Mouse (Mus musculus) embryo, embryonic 10 days (tissue): ENCODE data around the gene Dpysl5.
A peak's percentile ranks its signal among the peaks of the same experiment; 100 is the strongest.

ENCODE experiments used
- DNase-seq: peaks from one replicate; pipeline ENCODE4 v3.0.0-alpha.2; 2015; ENCODE audit warnings: low spot score

Dpysl5 gene

GRCm38 (mm10) chr5:30765596-30766370 is 54.4 kb downstream of the Dpysl5 start:
- no peak for DNase-seq

- DNase-seq = no peak
Observed at GRCm38 (mm10) chr5:30768082-30768481, 56.7 kb downstream of the Dpysl5 start.

- DNase-seq = peak; percentile 33
Observed at GRCm38 (mm10) chr5:30768598-30768997, 57.2 kb downstream of the Dpysl5 start.

GRCm38 (mm10) chr5:30769075-30769474 is 57.7 kb downstream of the Dpysl5 start:
- no peak for DNase-seq

- DNase-seq = peak; percentile 86
Observed at GRCm38 (mm10) chr5:30774601-30775371, 63.4 kb downstream of the Dpysl5 start.

- DNase-seq = no peak
Observed at GRCm38 (mm10) chr5:30780699-30781098, 69.3 kb downstream of the Dpysl5 start.

- DNase-seq = no peak
Observed at GRCm38 (mm10) chr5:30781147-30781546, 69.8 kb downstream of the Dpysl5 start.

GRCm38 (mm10) chr5:30787381-30787780 is 76.0 kb downstream of the Dpysl5 start:
- no peak for DNase-seq

GRCm38 (mm10) chr5:30790047-30790446 is 78.7 kb downstream of the Dpysl5 start:
- no peak for DNase-seq

GRCm38 (mm10) chr5:30796125-30796524 is 84.8 kb downstream of the Dpysl5 start:
- peak; percentile 90 for DNase-seq

- DNase-seq = no peak
Observed at GRCm38 (mm10) chr5:30797482-30797881, 86.1 kb downstream of the Dpysl5 start.

GRCm38 (mm10) chr5:30797982-30798381 is 86.6 kb downstream of the Dpysl5 start:
- no peak for DNase-seq

GRCm38 (mm10) chr5:30798965-30799364 is 87.6 kb downstream of the Dpysl5 start:
- DNase-seq = no peak

GRCm38 (mm10) chr5:30802724-30803467 is 91.5 kb downstream of the Dpysl5 start:
- no peak for DNase-seq

- DNase-seq = peak; percentile 97
Observed at GRCm38 (mm10) chr5:30806106-30806505, 94.7 kb downstream of the Dpysl5 start.

GRCm38 (mm10) chr5:30814424-30815119 is 103.2 kb downstream of the Dpysl5 start, which contains the start of gene Mapre3:
Gene Mapre3 (plus strand): TSS chr5:30814641.
- peak; percentile 98 for DNase-seq

GRCm38 (mm10) chr5:30815120-30815465 is 103.7 kb downstream of the Dpysl5 start:
- DNase-seq = no peak

- DNase-seq = no peak
Observed at GRCm38 (mm10) chr5:30816261-30816791, 105.0 kb downstream of the Dpysl5 start.

- no peak for DNase-seq
Observed at GRCm38 (mm10) chr5:30818758-30819309, 107.5 kb downstream of the Dpysl5 start.

GRCm38 (mm10) chr5:30822689-30823088 is 111.3 kb downstream of the Dpysl5 start:
- no peak for DNase-seq

- DNase-seq = no peak
Observed at GRCm38 (mm10) chr5:30823091-30823490, 111.7 kb downstream of the Dpysl5 start.
